Mouse (Mus musculus) c-Kit-positive CD71-positive TER-119-positive erythroid progenitor cells, embryonic 14.5 days (primary cell): Measurements from ENCODE around the gene Adam10.

Experiments
- DNase-seq: peaks from one replicate; pipeline ENCODE4 v3.0.0-alpha.2; 2013; ENCODE audit warnings: low spot score

Adam10 gene

DNA sequence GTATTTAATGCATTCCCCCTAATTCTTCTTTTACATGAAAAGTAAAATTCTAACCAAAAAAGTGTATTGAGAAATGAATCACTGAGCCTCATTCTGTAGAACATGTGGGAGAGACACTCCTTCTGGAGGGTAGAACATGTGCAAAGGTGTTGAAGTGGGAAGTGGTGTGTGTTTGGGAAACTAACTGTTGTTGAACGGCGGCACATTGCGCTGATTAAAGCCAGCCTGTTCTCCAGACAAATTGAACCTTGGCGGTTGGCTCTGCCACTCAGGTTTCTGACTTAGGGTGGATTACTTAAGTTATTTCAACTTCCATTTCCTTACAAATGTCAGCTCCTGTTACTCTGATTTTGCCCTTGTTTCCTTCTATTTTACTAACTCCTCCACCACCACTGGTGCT is 5.1 kb upstream of the Adam10 start:
- no peak for DNase-seq

DNA sequence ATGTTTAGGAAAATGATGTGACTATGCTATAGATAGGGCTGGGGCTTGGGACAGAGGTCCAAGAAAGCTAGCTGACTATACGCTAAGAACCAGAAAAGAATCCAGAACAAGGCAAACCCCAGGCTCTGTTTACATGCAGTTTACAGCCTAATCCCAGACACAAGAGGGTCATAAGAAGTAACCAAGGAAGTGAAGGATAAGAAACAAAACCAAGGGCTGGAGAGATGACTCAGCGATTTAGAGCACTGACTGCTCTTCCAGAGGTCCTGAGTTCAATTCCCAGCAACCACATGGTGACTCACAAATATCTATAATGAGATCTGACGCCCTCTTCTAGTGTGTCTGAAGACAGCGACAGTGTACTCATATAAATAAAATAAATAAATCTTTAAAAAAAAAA is 3.7 kb upstream of the Adam10 start:
- no peak for DNase-seq

DNA sequence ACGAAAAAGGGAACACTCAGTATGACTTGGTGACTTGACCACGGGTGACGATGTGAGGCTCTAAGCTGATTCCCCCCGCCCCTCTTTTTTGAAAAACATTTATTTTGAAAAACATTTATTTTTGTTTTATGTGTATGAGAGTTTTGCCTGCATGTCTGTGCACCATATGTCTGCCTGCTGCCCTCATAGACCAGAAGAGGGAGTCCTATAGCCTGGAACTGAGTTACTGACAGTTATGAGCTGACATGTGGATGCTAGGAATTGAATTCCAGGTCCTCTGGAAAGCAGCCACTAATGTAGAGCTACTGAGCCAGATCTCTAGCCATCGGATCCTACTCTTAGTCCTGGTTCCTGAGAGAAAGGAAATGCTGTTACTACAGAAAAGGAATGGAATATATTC is 2.8 kb upstream of the Adam10 start:
- no peak for DNase-seq

- DNase-seq, result no peak
Observed at GRCm38 (mm10) chr9:70679132-70680091, 615 bp downstream of the Adam10 start.

DNA sequence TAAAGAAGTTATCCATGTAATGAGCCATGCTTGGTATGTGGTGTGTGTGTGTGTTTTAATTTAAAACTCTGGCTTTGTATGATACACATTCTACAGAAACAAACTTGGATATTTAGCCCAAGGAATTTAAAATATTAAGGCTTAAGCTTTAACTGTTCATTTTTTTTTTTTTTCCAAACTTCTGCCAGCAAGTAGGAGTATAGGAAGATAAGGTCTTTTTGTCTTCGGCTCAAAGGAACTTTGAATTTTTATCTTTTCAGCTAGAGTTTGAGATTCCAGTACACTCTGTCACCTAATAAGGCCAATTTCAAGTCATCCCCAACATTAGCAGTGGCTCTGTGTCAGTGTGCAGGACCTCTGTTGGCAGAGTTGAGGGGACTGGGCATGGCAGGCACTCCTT is 3.4 kb downstream of the Adam10 start:
- DNase-seq, result no peak

DNA sequence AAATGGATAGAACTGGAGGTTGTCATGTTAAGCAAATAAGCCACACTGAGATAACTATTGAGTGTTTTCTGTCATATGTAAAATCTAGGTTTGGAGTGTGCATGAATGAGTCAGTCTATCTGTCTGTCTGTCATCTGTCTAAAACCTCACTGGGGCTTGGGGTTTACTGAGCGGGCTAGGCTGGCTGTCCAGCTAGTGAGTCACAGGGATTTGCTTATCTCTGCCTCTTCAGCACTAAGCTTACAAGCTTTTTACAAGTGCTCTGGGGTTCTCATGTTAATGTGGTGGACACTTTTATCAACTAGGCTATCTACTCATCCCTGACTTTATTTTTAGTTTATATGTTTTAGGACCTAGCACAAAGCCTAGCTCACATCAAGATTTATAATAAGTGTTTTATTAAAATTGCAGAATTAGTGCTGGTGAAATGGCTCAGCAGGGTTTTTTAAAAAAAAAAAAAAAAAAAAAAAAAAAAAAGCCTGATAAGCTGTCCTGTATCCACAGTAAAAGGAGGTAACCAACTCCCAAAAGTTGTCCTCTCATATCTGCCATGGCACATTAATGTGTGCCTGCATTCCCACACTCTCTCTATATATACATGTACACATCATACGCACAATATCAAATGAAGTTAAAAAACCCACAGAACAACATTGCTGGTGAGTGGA is 9.6 kb downstream of the Adam10 start:
- DNase-seq, result no peak

DNA sequence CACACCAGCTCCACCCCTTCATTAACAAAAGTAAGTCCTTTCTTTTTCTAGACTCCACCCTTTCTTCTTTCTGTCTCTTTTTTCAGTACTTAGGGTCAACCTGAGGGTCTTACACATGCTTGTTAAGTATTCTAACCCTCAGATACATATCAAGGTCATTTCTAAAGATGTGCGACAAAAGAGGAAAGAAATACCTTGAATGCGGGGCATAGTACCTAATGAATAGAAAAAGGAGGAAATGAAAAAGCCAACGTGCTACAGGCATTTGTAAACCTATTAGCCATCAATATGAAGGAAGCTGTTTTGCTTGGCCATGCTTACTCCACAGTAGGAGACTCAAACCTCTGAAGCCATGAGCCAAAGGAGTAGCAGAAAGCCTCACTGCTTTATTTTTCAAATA is 11.1 kb downstream of the Adam10 start:
- no peak for DNase-seq

- DNase-seq, result no peak
Observed at GRCm38 (mm10) chr9:70690579-70690978, 11.8 kb downstream of the Adam10 start.

GRCm38 (mm10) chr9:70691772-70692693 is 13.2 kb downstream of the Adam10 start:
- no peak for DNase-seq

DNA sequence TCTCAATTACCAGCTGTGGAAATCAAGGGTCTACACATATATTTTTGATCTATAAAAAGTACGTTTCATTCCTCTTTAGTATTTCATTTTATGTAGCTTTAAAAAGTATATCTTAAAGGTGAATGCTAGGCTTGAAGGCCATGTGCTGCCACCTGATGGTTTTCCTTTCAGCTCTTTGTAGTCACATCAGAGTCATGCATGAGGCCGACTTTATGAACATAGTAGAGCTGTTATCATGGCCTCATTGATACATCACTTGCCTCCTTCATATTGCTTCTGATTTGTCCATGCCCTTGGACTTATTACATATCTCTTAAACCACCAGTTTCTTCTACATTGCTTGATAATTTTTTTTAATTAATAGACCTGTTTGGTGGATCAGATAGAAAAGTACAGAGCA is 16.9 kb downstream of the Adam10 start:
- DNase-seq, result no peak

- DNase-seq, result no peak
Observed at GRCm38 (mm10) chr9:70698090-70698489, 19.3 kb downstream of the Adam10 start.

- peak; percentile 66 for DNase-seq
Observed at GRCm38 (mm10) chr9:70703597-70704203, 24.9 kb downstream of the Adam10 start.

- no peak for DNase-seq
Observed at GRCm38 (mm10) chr9:70706444-70706843, 27.6 kb downstream of the Adam10 start.

DNA sequence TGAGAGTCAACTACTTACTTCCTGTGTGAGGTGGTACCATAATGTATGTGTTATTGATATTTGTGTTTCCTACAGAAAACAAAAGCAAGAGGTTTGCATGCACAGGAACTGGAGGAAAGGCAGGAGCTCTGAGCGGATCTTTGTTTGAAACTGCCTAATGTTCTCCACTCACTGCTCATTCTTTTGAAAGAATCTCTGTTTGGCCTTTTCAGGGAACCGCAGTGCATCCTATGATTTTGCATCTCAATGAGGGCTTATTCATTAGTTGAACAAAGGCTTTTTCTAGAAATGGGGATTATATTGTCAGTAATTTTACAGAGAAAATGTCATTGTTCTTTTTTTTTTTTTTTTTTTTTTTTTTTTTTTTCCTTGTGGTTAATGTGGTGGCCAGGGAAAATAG is 50.7 kb downstream of the Adam10 start:
- DNase-seq, result no peak

DNA sequence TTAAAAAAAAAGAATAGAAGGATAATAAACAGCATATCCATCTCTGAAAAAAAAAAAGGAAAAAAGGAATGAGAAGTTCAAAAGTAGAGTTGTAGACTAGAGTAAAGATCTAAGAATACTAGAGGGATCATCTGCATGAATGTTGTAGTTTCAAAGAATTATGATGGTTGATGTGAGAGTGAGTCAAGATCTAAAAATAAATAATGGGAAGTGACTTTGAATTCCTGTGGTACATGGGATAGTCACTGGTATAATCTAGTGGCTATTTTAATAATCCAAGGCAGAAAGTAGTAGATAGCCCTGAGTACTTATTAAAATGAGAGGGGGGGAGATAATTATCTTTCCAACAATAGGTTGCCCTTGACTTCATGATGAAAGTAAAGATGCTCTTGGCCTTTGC is 52.3 kb downstream of the Adam10 start:
- no peak for DNase-seq

DNA sequence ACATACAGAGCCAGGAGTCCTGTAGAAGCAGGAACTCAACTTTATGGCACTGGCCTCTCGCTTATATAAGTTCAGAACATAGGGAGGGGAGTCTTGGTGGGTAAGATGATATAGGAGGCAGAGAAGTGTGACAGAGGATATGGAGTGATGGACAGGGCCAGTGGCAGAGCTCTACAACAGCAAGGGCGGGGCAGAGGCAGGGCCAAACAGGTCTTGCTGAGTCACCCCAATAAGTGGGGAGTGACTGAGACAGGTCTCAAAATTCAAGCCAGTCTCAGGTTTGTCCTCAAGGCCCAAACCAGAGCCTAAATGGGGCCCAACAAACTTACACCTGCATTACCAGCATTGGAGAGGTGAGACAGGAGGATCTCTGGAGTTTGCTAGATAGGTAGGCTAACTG is 54.4 kb downstream of the Adam10 start:
- DNase-seq, result peak; percentile 76

- no peak for DNase-seq
Observed at GRCm38 (mm10) chr9:70739998-70740397, 61.2 kb downstream of the Adam10 start.

GRCm38 (mm10) chr9:70751504-70752222 is 72.9 kb downstream of the Adam10 start:
- DNase-seq, result no peak

GRCm38 (mm10) chr9:70760974-70761373 is 82.2 kb downstream of the Adam10 start:
- DNase-seq, result no peak

DNA sequence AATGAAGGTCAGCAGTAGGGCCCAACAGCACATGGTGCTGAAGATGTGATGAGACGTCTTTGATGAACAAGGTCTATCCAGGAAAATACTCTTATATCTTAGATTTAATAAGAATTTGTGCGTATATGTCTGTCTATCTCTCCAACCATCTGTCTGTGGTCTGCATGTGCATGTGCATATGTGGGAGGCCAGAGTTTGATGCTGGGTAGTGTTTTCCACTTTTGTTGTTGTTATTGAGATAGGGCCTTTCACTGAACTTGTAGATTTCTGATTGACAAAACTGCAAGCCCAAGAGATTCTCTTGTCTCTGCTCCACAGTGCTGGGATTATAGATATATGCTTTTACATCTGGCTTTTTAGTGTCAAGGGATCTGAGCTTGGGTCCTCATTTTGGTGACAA is 96.7 kb downstream of the Adam10 start:
- DNase-seq, result peak; percentile 23

DNA sequence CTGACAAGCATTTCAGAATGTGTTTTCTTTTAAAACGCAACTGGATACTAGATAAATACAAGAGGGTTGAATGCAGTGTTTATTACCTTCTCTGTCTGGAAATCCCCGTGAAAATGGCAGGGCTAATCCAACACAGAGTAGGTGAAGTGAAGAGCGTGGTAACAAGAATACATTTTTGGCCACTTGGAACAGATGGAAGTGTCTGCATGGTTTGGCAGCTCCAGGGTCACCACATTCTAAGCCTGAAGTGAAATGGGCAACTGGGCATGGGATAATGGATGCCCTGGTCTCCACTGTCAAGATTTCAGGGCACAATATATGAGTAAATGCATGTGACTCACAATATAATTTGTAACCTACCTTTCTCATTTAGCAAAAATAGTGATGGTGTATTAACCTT is 103.4 kb downstream of the Adam10 start:
- no peak for DNase-seq
